In genomic region chr8:88459197-88459596, GRCm38 (mm10) we compare ENCODE assay signal across 33 mouse cellular contexts.
"Had no signal": no experiment of that assay in that cellular context is flagged by ENCODE, and none has a peak within 500 bp of the region (broad histone marks: within the 10 kb centered on the region; RNA-seq: fewer than 3 reads in every experiment).

No protein-coding gene starts in this region.

- ATAC-seq: hindbrain, embryonic 16.5 days; hindbrain, postnatal 0 days; inflammation-experienced regulatory T-cells, adult 6 months; intestine, embryonic 15.5 days; intestine, embryonic 16.5 days; intestine, postnatal 0 days had no signal

- H3K27ac ChIP-seq: heart, embryonic 13.5 days; heart, embryonic 15.5 days; hindbrain, embryonic 10.5 days; hindbrain, embryonic 12.5 days; hindbrain, embryonic 13.5 days; hindbrain, embryonic 14.5 days; hindbrain, embryonic 15.5 days; hindbrain, postnatal 0 days; intestine, embryonic 15.5 days; kidney, embryonic 15.5 days; kidney, postnatal 0 days; layer of hippocampus, adult 2 months; left cerebral cortex, adult 2 months had no signal

- H3K4me3 ChIP-seq: heart, embryonic 13.5 days; heart, embryonic 15.5 days; hindbrain, embryonic 10.5 days; hindbrain, embryonic 12.5 days; hindbrain, embryonic 13.5 days; hindbrain, embryonic 15.5 days; intestine, embryonic 15.5 days; kidney, embryonic 15.5 days; layer of hippocampus, adult 2 months; left cerebral cortex, adult 2 months had no signal

- H3K27me3 ChIP-seq: hindbrain, embryonic 12.5 days had no signal

- H3K4me2 ChIP-seq: heart, embryonic 13.5 days; heart, embryonic 15.5 days; hindbrain, embryonic 12.5 days; hindbrain, embryonic 13.5 days; hindbrain, embryonic 14.5 days; hindbrain, embryonic 15.5 days; intestine, embryonic 15.5 days; kidney, embryonic 15.5 days had no signal

- H3K36me3 ChIP-seq: heart, embryonic 13.5 days; heart, embryonic 15.5 days; hindbrain, embryonic 12.5 days; hindbrain, embryonic 15.5 days; intestine, embryonic 15.5 days; kidney, embryonic 15.5 days had no signal

- H3K9ac ChIP-seq: heart, embryonic 13.5 days; heart, embryonic 15.5 days; hindbrain, embryonic 12.5 days; hindbrain, embryonic 13.5 days; hindbrain, embryonic 14.5 days; hindbrain, embryonic 15.5 days; intestine, embryonic 15.5 days; kidney, embryonic 15.5 days had no signal

- H3K9me3 ChIP-seq: heart, embryonic 15.5 days; hindbrain, embryonic 15.5 days; intestine, embryonic 15.5 days had no signal

- DNase-seq: heart, postnatal 10 days; heart, postnatal 14 days; heart, postnatal 36 days; heart, postnatal 4 days; kidney, adult 11 months; kidney, adult 18-20 months; kidney, adult 2 months; kidney, adult 8-10 months; kidney, adult 9 months; kidney, postnatal 10 days; kidney, postnatal 14 days; kidney, postnatal 25 days; kidney, postnatal 36 days; kidney, postnatal 4 days; layer of hippocampus, adult 9-11 months; layer of hippocampus, postnatal 36 days had no signal
